Mouse (Mus musculus) frontal cortex, postnatal 14 days (tissue): Measurements from ENCODE around the gene Hes6.
A peak's percentile ranks its signal among the peaks of the same experiment; 100 is the strongest.

Experiments used
- DNase-seq, 2 experiments: peaks; one replicate each; pipeline ENCODE4 v3.0.0; 2022; ENCODE audit warnings: low spot score in 2 of 2

Hes6 gene

DNA sequence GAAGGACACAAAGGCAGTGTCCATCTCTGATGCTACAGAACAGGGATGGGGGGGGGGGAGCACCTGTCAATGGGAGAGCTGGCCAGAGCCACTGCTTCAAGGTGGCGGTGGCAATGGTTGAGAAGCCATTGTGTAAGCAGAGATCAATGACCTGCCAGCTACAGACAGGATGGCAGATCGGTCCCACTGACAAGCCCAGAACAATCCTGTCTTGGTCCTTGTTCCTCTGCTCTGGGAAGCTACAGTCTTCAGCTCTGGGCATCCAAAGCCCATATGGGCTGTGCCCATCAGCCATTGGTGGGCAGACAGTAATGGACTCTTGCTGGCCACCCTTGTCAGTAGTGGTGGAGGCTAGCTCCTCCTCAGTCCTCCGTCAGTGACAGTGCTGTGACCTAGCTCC lies 28.0 kb upstream of the Hes6 start:
- DNase-seq: no peak

DNA sequence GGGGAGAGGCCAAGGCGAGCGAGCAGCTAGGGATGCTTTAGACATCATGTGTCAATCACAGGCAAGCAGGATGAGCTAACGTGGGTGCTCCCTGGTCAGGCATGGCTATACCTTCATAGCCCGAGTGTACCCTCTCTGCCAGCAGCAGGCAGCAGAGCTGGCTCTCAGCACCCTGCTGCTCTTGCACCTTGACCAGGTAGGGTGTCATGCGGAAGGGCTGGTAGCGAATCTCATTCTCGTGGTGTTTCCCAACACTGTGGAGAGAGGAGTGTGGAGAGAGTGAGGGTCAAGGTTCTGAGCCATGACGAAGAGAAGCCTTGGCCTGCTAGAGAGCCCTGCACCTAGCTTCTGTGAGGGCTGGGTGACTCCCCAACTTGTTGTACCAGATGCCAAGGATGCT lies 25.9 kb upstream of the Hes6 start:
- no peak for DNase-seq

DNA sequence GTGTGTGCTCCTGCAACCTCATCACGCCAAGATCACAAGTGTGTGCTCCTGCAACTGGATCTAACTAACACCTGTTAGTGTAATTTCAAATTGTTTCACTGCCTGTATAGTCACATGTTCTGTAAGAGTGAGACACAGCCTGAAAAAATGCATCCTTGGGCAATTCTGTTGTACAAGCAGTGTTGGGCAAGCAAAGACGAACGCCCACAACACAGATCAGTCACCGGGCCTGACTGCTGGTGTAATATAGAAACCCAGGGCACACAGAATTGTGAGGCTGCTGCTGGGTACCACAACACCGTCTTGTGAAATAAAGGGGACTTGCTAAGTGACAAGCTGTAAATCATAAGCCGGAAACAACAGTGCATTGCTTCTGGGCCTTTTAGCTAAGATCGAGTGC lies 23.7 kb upstream of the Hes6 start:
- no peak for DNase-seq

DNA sequence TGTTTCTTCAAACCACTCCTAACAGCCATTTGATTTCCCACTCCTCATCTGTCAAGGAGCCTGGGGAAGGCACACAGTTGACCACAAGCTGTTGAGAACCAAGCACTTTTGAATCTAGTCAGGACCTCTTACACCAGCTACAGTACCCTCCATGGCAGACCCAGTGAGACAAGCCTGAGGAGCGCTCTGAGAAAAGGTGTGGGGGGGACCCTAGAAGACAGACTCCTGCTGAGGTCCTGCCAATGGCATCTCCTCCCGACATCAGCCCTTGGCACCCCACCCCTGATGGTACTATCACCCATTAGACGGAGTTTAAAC lies 23.2 kb upstream of the Hes6 start:
- DNase-seq: no peak

DNA sequence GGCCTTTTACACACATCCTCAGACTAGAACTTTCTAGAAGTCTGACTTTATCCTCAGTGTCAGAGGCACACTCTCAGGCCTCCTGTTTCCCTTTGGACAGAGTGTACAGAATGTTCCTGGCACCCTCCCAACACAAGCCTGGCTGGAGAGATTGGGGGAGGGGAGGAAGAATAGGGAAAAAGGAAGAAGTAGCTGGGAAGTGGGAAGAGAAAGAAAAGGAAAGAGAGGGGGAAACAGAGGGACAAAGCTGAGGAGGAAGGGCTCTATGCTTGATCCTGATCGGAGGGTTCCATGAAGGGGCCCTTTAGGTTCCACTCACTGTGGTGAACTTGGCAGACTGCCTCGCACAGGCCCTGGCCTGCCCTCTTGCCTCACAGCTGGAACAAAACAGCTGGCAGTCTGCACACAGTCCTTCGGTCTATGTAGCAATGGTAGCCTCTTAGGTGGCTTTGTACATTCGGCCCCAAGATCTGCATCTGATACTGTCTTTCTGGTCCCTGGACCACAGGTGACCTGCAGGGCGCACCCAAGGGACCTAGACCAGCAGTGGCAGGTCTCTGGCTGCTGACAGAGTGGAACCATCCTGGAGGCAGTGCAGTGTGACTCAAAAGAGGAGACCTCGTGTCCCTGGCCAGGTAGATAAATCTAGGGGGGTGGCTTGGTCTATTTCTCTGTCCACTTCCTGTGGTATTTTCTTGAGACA lies 22.7 kb upstream of the Hes6 start:
- no peak for DNase-seq

DNA sequence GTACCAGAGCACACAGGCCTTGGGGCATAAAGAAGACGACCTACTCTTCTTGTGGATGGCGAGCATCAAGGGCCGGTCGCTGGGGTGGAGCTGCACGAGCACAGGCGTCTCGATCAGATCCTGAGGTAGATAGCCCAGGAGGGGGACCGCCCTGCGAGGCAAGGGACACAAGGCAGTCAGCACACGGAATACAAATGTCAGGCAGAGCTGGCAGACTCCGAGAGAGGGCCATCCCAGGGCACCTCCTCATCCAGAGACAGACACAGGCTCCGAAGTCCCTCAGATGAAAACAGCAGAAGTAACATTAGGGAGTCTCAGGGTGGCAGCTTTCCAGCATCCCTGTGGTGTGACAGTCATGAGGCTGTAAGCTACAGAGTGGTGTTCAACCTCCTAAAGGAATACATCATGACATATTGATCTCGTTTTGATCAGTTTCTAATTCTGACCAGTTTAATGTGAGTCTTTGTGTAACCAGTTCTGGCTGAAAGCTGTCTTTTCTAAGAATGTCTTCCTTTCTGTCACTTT lies 21.8 kb upstream of the Hes6 start:
- no peak for DNase-seq

DNA sequence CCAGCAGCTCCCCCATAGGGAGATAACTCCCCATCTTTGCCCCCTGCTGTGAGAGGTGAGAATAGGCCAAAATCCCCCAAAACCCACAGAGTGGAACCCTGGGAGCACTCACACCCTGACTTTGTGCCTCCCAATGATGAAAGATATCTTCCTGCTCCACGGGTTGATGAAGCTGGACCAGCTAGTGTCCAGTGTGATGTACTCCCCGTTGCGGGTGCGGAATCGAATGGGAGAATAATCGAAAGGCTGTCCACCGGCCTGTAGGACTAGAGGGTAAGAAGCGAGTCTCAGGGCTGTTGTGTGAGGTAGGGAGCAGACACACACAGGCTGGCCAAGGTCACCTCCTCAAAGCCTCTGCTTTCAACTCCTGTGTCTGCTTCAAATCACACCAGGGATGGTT lies 21.1 kb upstream of the Hes6 start:
- DNase-seq: no peak

DNA sequence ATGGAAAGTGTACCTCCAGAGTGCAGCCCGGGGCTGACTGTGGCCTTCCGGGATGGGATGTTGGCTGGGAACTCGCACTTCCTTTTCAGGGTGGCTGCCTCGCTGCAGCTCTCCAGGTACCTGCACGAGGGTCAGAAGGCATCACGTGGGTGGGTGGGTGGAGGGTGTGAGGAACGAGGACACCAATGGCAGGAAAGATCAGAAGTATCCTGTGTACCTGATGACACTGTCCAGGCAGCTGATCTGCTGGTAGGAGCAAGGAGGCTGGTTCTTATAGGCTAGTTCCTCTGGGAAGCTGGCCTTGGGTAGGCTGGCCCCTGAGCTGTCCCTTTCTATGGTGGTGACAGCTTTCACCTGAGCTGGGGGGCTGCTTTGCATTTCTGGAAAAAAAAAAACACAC lies 16.9 kb upstream of the Hes6 start:
- DNase-seq: no peak

DNA sequence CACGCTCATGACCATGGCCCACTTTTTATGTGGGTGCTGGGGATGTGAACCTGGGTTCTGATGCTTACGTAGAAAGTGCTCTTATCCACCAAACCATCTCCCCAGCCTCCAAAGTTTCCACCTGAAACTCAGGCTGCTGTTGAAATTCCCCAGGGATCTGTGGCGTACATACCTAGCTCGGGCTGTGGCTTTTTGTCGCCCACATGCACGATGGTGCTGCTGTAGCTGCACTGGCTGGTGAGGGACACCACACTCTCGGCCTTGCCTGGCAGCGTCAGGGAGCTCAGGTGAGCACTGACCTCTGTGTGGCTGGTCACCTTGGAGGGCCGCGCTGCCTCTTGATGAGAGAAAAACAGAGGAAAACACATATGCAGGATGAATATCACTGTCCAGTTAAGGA lies 15.4 kb upstream of the Hes6 start:
- DNase-seq: no peak

DNA sequence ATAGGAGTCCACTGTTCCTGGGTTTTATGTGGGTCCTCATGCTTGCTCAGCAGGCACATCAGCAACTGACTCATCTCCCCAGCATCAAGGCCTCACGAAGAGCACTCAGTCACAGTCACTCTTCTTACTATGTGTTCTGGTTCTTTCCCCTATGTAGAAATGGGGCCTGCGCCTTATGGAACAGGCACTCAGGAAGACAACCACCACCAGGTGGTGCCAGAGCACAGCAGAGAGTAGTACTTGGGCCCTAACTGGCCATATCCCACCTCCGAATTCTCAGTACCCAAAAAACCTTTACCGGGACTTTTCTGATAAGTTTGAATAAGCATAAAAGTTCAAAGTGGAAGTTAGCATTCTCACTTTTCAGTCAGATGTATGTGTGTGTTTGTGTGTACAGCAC lies 14.8 kb upstream of the Hes6 start:
- peak; percentile 40 to 75 for DNase-seq

DNA sequence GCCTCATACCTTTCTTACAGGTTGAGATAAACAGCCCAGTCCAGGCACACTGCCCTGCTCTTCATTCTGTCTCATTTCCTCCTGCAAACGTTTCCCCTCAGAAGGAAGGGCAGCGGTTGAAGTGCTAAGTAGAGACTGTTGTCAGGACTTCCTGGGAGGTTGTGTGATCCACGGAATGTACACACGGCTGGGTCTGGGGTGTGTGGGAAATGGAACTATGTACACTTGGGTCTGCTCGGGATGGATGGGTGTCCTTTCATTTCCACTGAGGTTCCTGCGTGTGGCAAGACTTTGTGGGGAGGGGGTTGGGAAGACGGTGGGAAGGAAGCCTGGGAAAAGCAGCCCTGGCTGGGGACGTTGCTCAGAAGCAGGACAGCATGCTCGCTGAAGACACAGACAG lies 12.6 kb upstream of the Hes6 start:
- no peak for DNase-seq

DNA sequence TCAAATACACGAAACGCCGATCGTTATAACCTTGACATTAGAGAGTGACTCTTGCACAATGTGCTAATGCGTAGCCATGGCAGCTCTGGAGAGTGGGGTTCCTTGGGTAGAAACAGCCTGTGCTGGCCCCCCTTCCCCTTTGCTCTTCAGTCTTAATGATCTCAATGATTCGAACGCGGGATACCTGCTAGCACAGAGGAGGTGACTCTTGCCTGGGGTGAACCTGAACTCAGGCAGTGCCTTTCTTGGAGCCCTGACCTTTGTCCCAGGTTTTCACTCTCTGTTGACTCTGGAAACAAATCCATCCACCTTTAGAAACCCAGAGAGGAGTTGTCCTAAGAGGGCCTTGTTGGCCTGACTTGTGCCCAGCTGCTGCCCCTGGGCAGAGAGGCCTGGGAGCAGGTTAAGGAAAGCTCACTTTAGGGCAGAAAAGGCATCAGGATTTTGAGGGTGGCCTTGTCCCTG lies 6.8 kb upstream of the Hes6 start:
- no peak for DNase-seq

DNA sequence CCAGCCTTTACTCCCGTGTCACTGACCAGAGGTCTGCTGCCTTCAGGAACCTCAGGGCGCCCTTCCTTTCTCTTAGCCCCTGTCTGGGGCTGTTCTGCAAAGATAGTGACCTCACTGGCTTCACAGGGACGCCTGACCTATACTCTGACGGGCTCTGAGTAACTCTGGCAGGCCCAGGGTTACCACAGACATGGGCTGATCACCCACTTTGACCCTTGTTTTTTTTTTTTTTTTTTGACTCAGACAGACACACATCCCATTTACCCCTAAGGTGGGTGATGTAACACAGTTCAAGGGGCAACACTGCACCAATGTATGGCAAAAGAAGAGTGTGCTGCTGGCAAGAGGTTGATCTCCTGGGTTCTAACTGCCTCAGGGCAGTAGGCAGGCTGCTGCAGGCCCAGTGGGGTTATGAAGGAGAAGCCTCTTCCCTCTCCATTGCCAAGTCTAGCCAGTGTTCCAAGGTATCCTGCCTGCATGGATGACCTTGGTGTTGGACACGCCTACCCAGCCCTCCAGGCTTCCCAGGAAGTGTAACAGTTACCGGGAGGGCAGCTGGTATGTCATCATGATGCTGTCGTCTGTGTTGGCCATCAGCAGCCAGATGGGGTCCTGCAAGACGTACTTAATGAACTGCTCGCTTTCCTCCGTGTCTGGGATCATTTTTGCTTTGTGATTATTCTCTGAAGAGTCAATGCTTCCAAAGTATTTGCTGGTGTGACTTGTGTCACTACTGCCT lies 6.2 kb upstream of the Hes6 start:
- no peak for DNase-seq

DNA sequence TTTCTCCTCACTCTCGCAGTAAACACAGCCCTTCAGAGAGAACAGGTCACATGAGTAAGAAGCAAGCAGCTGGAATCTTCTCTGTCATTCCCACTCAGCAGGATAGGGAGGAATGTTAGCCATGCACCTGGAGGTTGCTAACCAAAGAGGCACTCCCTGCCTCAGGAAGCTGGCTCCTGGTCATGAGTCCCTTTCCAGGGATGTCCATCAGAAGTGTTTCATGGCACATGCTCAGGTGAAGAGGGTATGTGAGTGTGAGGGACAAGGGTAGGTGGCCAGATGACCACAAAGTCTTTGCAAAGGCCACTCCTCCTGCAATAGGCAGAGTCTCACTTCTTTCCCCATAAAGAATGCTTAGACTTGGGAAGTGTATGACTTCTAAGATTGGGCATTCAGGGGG lies 4.2 kb upstream of the Hes6 start:
- DNase-seq: no peak

DNA sequence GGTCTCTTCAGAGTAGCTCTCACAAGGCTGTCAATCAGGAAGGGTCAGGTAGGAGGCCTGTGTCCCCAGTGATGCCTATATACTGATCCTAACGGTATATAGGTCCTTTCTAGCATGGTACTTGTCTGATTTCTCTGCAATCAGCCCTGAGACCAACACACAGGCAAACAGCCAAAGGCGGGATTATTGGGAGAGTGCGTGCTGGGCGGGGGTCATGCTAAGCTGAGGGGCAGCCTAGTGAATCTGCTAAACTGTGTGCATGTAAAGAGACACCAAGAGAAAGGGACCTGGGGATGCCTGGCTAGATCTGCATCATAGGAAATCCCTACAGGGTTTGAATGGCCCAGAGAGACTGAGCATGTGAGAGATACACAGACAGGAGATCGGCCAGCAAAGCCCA lies 1.5 kb upstream of the Hes6 start:
- no peak for DNase-seq

DNA sequence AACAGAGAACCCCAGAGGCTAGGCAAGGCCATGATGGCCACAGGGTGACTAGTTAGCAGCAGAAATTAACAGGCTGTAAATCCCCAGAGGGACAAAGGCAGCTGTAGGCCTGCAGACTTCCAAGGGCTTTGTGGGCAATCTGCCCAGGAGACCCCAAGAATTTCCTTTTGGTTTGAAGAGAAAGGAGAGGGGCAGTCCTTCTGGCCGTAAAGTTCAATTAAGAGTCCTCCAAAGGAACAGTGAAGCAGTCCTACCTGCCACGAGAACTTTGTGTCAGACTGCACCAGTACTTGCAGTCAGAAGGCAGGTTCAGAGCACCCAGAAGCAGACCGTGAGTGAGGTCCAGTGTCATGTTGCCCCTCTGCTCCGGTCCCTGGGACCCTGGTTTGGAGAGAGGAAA lies 1.1 kb upstream of the Hes6 start:
- DNase-seq: no peak

DNA sequence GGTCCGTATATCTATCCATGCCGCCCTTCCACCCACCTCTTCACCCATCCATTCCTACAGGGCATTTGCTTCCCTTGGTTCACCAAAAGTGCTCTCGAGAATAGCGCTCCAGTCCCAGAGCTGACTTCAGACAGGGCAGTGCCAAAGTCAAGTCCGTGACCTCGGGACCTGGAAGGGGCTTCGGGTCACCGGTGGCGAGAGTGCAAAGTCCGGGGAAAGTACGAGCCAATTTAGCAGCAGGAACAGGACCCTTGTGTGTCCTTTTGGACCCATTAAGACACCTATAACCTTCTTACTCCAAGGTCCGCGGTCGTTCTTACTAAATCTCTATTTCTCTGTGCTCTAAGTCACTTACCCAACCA lies 321 bp downstream of the Hes6 start:
- no peak for DNase-seq

DNA sequence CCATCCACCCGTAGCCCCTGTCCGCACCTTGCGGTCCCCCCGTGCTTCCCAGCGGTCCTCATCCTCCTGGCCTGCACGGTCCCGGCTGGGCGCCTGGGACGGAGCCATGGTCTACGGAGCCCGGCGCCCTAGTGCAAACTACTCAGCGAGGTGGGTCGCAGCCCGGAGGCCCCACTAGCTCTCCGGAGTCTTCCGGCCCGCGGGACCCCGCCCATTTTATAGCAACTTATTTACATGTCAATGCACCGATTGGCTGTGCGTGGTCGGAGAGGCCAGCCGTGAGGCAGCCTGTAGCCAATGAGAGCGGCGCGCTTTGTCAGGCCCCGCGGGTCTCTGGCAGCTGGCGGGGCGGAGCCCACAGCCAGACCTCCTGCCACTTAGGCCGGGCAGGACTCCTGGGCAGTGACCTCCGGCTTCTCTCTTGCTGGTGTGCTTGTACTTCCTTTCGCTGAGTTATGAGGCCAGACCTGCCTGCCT lies 770 bp downstream of the Hes6 start:
- peak; percentile 89 to 91 for DNase-seq

DNA sequence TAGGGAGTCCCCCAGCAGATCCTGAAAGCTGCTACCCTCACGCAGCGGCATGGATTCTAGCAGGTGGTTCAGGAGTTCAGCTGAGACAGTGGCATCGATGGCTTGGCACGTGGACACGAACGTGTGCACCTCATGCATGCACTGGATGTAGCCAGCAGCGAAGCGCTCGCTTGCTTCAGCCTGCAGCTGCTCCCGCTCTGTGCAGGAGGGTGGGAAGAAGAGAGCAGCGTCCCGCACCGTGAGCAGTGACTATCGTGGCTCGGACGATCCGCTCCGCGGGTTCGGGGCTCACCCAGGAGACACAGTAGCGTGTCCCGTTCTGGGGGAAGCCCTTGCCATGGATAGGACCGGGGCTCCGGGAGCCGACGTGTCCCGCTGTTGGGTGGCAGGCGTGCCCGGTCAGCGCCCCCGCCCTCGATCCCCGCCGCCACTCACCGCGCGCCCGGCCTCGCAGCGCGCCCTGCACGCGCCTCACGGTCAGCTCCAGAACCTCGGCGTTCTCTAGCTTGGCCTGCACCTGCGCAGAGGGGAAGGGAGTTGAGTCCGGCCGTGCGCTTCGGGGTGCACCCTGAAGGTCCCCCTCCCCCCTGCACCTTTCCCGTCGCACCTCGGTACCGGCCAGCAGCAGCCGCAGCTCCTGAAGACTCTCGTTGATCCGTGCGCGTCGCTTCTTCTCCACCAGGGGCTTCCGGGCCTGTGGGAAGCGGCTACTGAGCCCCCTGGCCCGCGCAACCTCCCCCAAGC lies 1.4 kb downstream of the Hes6 start:
- no peak for DNase-seq

DNA sequence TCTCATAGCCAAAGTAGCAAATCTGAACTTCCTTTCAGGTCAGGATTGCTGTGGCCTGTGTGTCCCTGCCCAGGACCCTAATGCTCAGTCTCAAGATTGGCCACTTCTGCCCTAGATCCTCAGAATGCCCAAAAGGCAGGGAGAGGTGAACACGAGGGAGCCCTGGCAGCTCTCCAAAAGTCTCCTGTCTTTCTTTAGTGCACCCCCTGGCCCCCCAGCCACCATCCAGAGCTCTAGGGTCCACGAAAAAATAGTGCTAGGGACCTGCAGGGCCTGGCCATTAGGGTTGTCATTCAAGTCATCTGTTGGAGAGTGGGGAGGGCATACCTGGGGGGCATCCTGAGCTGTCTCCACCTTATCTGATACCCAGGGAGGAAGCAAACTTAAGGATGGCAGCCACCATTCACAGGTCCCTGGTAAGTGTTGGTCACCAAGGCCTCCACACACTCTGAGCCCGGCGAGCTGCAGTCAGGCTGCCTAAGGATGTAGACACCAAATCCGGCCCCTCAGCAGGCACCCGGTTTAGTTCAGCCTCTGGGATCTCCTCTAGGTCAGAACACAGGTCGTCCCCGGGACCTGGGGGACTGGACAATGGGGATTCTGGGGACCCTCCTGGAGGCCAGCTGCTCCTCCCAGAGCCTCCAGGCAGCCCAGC lies 2.1 kb downstream of the Hes6 start:
- DNase-seq: no peak

DNA sequence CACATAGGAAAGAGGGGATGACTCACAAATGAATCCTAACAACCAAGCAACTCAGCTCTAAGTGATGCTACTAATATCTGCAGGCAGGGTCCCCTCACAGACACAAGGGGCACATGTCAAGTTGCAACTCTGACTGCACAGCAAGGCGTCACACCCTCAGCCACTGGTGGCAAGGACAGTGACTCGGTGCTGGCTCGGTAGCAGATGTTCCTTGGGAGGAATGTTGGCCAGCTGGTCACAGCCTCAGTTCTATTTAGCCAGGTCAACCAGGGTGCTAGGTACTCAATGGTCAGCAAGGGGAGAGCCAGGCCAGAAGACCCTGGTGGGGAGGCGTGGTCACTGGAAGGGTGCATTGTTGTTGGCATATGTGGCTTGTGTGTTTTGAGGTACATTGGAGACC lies 6.0 kb downstream of the Hes6 start:
- DNase-seq: no peak
